Mouse (Mus musculus) bone marrow macrophage, adult 2 months (primary cell): Measurements from ENCODE around the gene Gm4305. TPM values are rescaled to one million over a fixed set of nuclear protein-coding genes. Genes with fewer than 3 reads are reported as not detected.
"Not testable (repeated sequence)": the region's sequence is repeated elsewhere in the genome, so short reads cannot be mapped to it uniquely, and the experiment has no call there.

Experiments
- H3K27ac ChIP-seq: 2 replicates; pipeline ENCODE4 v1.5.1; 2012; ENCODE audit warnings: low read depth, low read length; ENCODE audit not compliant: insufficient read depth
- H3K4me1 ChIP-seq: 2 replicates; pipeline ENCODE4 v1.6.1; 2012; ENCODE audit warnings: low read length; ENCODE audit not compliant: control insufficient read depth, insufficient read depth
- H3K4me3 ChIP-seq: 2 replicates; pipeline ENCODE4 v1.5.1; 2012; ENCODE audit warnings: mild to moderate bottlenecking, low read length, moderate library complexity; ENCODE audit not compliant: insufficient read depth
- polyA plus RNA-seq: library from polyadenylated mRNA; stranded (reverse); fragments of >200 nt; gene quantifications from 2 replicates; pipeline ENCODE4 v1.2.4, GENCODE M21; 2012; ENCODE audit not compliant: missing spikeins, insufficient read depth, insufficient read length

Gene Gm4305
- not detected in 2 replicates for polyA plus RNA-seq

DNA sequence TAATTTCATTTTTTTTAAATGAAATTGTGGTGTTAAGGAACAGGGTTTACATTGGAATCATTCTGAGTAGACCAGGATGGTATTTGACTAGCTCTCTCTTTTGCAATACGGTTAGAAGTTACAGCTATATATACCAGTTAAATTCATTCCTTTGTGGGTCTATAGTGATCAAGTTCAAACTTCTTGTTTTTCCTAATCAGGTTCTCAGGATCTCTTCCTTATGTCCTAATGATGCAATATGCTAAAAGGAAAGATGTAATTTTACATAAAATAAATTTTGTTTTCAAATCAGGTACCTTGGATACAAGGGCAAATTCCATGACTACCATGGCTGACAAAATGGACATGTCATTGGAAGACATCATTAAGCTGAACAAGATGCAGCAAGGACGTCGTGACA is at the start of gene Gm4305:
TSS of gene Gm4305 (plus strand) at position 301 of the 400 bp plus-strand sequence.
- not testable (repeated sequence) for H3K27ac ChIP-seq, H3K4me1 ChIP-seq, H3K4me3 ChIP-seq

DNA sequence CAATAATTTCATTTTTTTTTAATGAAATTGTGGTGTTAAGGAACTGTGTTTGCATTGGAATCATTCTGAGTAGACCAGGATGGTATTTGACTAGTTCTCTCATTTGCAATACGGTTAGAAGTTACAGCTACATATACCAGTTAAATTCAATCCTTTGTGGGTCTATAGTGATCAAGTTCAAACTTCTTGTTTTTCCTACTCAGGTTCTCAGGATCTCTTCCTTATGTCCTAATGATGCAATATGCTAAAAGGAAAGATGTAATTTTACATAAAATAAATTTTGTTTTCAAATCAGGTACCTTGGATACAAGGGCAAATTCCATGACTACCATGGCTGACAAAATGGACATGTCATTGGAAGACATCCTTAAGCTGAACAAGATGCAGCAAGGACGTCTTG is 15.5 kb upstream of the Gm4305 start, which contains the start of gene Gm4301:
TSS of gene Gm4301 (plus strand) at position 301 of the 400 bp plus-strand sequence.
- not testable (repeated sequence) for H3K4me3 ChIP-seq, H3K27ac ChIP-seq, H3K4me1 ChIP-seq

GRCm38 (mm10) chr10:100340536-100340935 is 10.4 kb upstream of the Gm4305 start, which contains the start of gene Gm4302:
TSS of gene Gm4302 (plus strand) at chr10:100340836.
- not testable (repeated sequence) for H3K27ac ChIP-seq, H3K4me1 ChIP-seq, H3K4me3 ChIP-seq

DNA sequence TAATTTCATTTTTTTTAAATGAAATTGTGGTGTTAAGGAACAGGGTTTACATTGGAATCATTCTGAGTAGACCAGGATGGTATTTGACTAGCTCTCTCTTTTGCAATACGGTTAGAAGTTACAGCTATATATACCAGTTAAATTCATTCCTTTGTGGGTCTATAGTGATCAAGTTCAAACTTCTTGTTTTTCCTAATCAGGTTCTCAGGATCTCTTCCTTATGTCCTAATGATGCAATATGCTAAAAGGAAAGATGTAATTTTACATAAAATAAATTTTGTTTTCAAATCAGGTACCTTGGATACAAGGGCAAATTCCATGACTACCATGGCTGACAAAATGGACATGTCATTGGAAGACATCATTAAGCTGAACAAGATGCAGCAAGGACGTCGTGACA is 5.2 kb upstream of the Gm4305 start, which contains the start of gene Gm4303:
TSS of gene Gm4303 (plus strand) at position 301 of the 400 bp plus-strand sequence.
- H3K4me3 ChIP-seq, H3K27ac ChIP-seq, H3K4me1 ChIP-seq: not testable (repeated sequence)

GRCm38 (mm10) chr10:100356841-100357240 is 5.9 kb downstream of the Gm4305 start:
- not testable (repeated sequence) for H3K27ac ChIP-seq, H3K4me3 ChIP-seq, H3K4me1 ChIP-seq

GRCm38 (mm10) chr10:100361038-100361437 is 10.1 kb downstream of the Gm4305 start, which contains the start of gene Gm4307:
TSS of gene Gm4307 (plus strand) at chr10:100361338.
- not testable (repeated sequence) for H3K4me3 ChIP-seq, H3K4me1 ChIP-seq, H3K27ac ChIP-seq

DNA sequence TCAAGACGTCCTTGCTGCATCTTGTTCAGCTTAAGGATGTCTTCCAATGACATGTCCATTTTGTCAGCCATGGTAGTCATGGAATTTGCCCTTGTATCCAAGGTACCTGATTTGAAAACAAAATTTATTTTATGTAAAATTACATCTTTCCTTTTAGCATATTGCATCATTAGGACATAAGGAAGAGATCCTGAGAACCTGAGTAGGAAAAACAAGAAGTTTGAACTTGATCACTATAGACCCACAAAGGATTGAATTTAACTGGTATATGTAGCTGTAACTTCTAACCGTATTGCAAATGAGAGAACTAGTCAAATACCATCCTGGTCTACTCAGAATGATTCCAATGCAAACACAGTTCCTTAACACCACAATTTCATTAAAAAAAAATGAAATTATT is 31.6 kb downstream of the Gm4305 start, which contains the start of gene Gm4312:
TSS of gene Gm4312 (minus strand) at position 101 of the 400 bp plus-strand sequence.
- H3K4me3 ChIP-seq, H3K4me1 ChIP-seq, H3K27ac ChIP-seq: not testable (repeated sequence)

Other genes with a start within 250 kb of the Gm4305 start
- gene Gm4301, start 15.4 kb upstream of the Gm4305 start, polyA plus RNA-seq = not detected in 2 replicates
- gene Gm4302, start 10.3 kb upstream of the Gm4305 start, polyA plus RNA-seq = not detected in 2 replicates
- not detected in 2 replicates for gene Gm4303, start 5.1 kb upstream of the Gm4305 start, polyA plus RNA-seq
- gene Gm4307, start 10.2 kb downstream of the Gm4305 start, polyA plus RNA-seq = not detected in 2 replicates
- gene Gm4312, start 31.5 kb downstream of the Gm4305 start, polyA plus RNA-seq = not detected in 2 replicates
- gene Tmtc3, start 136.3 kb downstream of the Gm4305 start, polyA plus RNA-seq = 13.3 and 14.5 TPM in 2 replicates
- gene Cep290, start 136.5 kb downstream of the Gm4305 start, polyA plus RNA-seq = 7.5 and 9.8 TPM in 2 replicates
- gene 4930430F08Rik, start 239.3 kb downstream of the Gm4305 start, polyA plus RNA-seq = 8.9 and 10.0 TPM in 2 replicates
- gene 1700017N19Rik, start 239.4 kb downstream of the Gm4305 start, polyA plus RNA-seq = not detected in 2 replicates